Mouse (Mus musculus): ENCODE results near the gene Abcc4. TPM values are rescaled to one million over a fixed set of nuclear protein-coding genes. Genes with fewer than 3 reads are reported as not detected.
A peak's percentile ranks its signal among the peaks of the same experiment; 100 is the strongest.

The Abcc4 gene
- total and polyA plus RNA-seq, 2 experiments from 2014 or later: 2.3 to 4.8 TPM

DNA sequence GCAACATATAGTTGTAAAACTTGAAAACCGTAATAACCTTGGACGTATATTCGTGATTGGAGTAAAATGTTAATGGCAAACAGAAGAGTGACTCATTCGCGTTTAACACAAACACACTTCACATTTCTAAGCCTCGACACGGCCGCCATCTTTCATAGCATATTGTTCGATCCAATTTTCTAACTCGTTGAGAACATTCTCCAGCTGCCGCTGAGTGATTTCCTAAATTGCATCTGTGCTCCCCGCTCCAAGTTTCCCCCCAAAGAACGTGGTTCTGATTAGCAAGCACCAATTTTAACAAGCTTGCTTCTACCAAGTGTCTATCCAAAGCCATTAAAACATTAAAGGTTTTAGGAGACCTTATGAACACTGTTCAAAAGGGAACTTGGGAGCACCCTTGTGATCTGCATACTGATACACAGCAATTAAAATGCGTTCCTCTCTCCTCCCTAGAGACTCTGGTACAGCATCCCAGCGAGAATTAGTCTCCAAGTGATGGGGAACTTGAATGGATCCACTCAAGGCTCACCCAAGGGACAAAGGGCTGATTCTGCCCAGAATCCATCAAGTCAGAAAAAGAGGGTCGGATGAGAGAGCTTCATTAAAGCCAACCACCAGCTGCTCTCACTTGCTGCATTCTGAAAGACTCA lies 97.1 kb downstream of the Abcc4 start:
- Histone ChIP-seq H3K27ac (no peak overlapping the region), H3K4me1 (ENCODE audit: insufficient read depth, low read length) (no peaks in the 10 kb centered on the region), H3K36me3 (ENCODE audit: insufficient read depth, low read length) (no peaks in the 10 kb centered on the region), H3K4me2 (ENCODE audit: low read depth, low read length) (no peak overlapping the region), H3K9me3 (ENCODE audit: low read length) (no peaks in the 10 kb centered on the region), H3K4me3 (ENCODE audit: low read length) (no peak overlapping the region), H3K27me3 (ENCODE audit: insufficient read depth, low read length) (no peaks in the 10 kb centered on the region), H3K9ac (replicated peaks; ENCODE audit: low read length) (no peak overlapping the region)
- DNase-seq (ENCODE audit: low spot score): peak; percentile 67
- peak; percentile 71 for ATAC-seq
- TF ChIP-seq CTCF (IDR thresholded peaks at IDR 0.05; ENCODE audit: low read depth): no peak
- 70% methylated on average over 16 of the region's 16 CpGs for WGBS

DNA sequence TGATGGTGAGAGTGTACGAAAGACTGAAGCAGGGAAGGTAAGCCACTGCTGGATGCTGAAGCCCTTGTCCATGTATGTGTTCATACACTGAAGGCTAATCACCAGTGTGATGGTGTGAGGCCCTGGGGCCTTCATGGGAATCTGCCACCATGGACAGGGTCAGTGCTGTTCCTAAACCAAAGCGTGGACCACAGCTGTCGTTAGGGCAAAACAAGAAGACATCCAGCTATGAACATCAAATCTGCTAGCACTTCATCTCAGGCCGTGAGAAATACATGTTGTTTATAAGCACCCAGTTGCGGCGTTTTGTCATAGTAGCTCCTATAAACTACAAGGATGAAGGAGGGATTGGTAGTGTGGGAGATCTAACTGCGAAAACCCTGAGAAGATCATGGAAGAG lies 97.7 kb downstream of the Abcc4 start:
- no peak overlapping the region for H3K27ac ChIP-seq
- no peaks in the 10 kb centered on the region for H3K36me3 ChIP-seq (ENCODE audit: insufficient read depth, low read length)
- no peaks in the 10 kb centered on the region for H3K4me1 ChIP-seq (ENCODE audit: insufficient read depth, low read length)
- no peaks in the 10 kb centered on the region for H3K9me3 ChIP-seq (ENCODE audit: low read length)
- TF ChIP-seq CTCF (IDR thresholded peaks at IDR 0.05; ENCODE audit: low read depth): no peak
- ATAC-seq (no peak), DNase-seq (ENCODE audit: low spot score) (no peak)
- no peak overlapping the region for H3K4me2 ChIP-seq (ENCODE audit: low read depth, low read length)
- no peaks in the 10 kb centered on the region for H3K27me3 ChIP-seq (ENCODE audit: insufficient read depth, low read length)
- no peak overlapping the region for H3K4me3 ChIP-seq (ENCODE audit: low read length)
- 95% methylated on average over 7 of the region's 7 CpGs for WGBS
- H3K9ac ChIP-seq (replicated peaks; ENCODE audit: low read length): no peak overlapping the region

DNA sequence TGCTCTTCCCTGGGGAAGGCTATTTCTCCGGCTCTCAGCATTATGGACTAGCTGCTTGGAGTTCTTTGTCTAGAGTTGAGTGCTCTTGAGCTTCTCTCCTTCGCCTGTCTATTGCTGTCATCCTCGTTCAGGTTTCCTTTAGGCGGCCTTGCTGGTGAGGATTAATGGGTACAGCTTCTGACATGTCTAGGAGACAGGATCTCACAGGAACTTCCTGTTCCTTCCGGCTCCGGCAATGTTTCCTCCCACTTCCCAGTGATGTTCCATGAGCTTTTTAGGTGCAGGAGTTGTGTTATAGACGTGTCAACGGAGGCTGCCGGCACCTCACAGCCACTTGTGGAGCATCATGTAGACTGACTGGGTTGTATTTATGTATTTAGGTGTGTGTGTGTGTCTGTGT lies 99.5 kb downstream of the Abcc4 start:
- Histone ChIP-seq H3K4me2 (ENCODE audit: low read depth, low read length) (no peak overlapping the region), H3K4me3 (ENCODE audit: low read length) (no peak overlapping the region), H3K4me1 (ENCODE audit: insufficient read depth, low read length) (no peaks in the 10 kb centered on the region), H3K9ac (replicated peaks; ENCODE audit: low read length) (no peak overlapping the region), H3K36me3 (ENCODE audit: insufficient read depth, low read length) (no peaks in the 10 kb centered on the region), H3K27ac (no peak overlapping the region), H3K27me3 (ENCODE audit: insufficient read depth, low read length) (no peaks in the 10 kb centered on the region), H3K9me3 (ENCODE audit: low read length) (no peaks in the 10 kb centered on the region)
- 94% methylated on average over 9 of the region's 9 CpGs for WGBS
- ATAC-seq (no peak), DNase-seq (ENCODE audit: low spot score) (no peak)
- no peak for TF ChIP-seq CTCF (IDR thresholded peaks at IDR 0.05; ENCODE audit: low read depth)

DNA sequence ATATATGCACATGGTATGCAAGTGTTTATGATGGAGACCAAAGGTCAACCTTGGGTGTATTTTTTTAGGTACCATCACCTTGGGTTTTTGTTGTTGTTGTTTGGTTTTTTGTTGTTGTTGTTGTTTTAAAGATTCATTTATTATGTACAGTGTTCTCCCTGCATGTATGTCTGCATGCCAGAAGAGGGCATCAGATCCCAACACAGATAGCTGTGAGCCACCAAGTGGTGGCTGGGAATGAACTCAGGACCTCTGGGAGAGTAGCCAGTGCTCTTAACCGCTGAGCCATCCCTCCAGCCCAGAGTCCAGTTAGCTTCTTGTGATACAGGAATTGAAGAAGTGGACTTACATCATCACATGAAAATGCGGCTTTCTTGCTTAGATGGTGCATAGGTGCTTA lies 101.1 kb downstream of the Abcc4 start:
- H3K36me3 ChIP-seq (ENCODE audit: insufficient read depth, low read length): no peaks in the 10 kb centered on the region
- 87% methylated on average over 2 of the region's 2 CpGs for WGBS

DNA sequence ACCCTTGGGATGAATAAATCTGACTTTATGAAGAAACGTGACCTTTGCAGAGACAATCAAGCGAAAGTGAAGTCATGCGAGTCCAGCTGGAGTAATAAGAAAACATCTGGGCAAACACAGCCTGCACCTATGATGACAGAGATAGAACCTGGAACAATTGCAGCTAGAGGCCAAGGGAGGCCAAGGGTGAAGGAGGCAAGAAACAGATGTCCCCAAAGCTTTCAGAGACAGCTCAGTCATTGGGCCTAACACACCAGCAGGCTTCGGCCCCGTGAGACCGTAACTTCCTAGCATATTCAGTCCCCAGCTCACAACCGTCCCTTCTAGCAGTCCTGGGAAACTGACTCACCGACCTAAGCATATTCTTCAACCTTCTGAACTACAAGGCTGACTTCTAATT lies 104.0 kb downstream of the Abcc4 start:
- Histone ChIP-seq H3K36me3 (ENCODE audit: insufficient read depth, low read length) (no peaks in the 10 kb centered on the region), H3K4me3 (ENCODE audit: low read length) (no peak overlapping the region), H3K27ac (no peak overlapping the region), H3K9me3 (ENCODE audit: low read length) (no peaks in the 10 kb centered on the region), H3K9ac (replicated peaks; ENCODE audit: low read length) (no peak overlapping the region), H3K27me3 (ENCODE audit: insufficient read depth, low read length) (no peaks in the 10 kb centered on the region), H3K4me1 (ENCODE audit: insufficient read depth, low read length) (no peaks in the 10 kb centered on the region), H3K4me2 (ENCODE audit: low read depth, low read length) (no peak overlapping the region)
- no peak for DNase-seq (ENCODE audit: low spot score)
- no peak for TF ChIP-seq CTCF (IDR thresholded peaks at IDR 0.05; ENCODE audit: low read depth)
- no peak for ATAC-seq
- 78% methylated on average over 8 of the region's 8 CpGs for WGBS

More for the DNA sequence above, 101.1 kb downstream of the Abcc4 start:
- DNase-seq (ENCODE audit: low spot score) (no peak), ATAC-seq (no peak)
- Histone ChIP-seq H3K27me3 (ENCODE audit: insufficient read depth, low read length) (no peaks in the 10 kb centered on the region), H3K27ac (no peak overlapping the region), H3K9me3 (ENCODE audit: low read length) (no peaks in the 10 kb centered on the region), H3K4me2 (ENCODE audit: low read depth, low read length) (no peak overlapping the region), H3K4me3 (ENCODE audit: low read length) (no peak overlapping the region), H3K4me1 (ENCODE audit: insufficient read depth, low read length) (no peaks in the 10 kb centered on the region), H3K9ac (replicated peaks; ENCODE audit: low read length) (no peak overlapping the region)
- peak; percentile 24; the same call in 1 of the 2 replicates for TF ChIP-seq CTCF (IDR thresholded peaks at IDR 0.05; ENCODE audit: low read depth)

DNA sequence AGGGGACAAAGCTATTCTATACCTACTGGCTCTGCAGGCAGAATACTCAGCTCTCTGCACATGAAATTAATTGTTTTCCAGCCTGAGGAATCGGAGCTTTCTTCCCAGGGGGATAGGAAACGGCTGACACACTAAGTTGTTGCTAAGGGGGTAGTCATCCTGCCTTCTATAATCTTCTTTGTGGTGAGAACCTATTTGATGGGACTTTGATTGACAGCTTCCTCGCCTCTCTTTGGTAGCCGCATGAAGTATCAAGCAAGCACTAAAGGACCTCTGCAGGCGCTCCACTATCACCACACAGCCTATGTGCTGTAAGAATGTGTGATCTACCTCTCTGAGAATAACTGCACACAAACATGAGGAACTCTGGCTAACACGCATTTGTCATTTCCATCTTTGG lies 105.3 kb downstream of the Abcc4 start:
- Histone ChIP-seq H3K27ac (no peak overlapping the region), H3K36me3 (ENCODE audit: insufficient read depth, low read length) (no peaks in the 10 kb centered on the region), H3K9ac (replicated peaks; ENCODE audit: low read length) (no peak overlapping the region), H3K4me1 (ENCODE audit: insufficient read depth, low read length) (no peaks in the 10 kb centered on the region), H3K27me3 (ENCODE audit: insufficient read depth, low read length) (no peaks in the 10 kb centered on the region), H3K4me2 (ENCODE audit: low read depth, low read length) (no peak overlapping the region), H3K9me3 (ENCODE audit: low read length) (no peaks in the 10 kb centered on the region), H3K4me3 (ENCODE audit: low read length) (no peak overlapping the region)
- TF ChIP-seq CTCF (IDR thresholded peaks at IDR 0.05; ENCODE audit: low read depth): no peak
- ATAC-seq (no peak), DNase-seq (ENCODE audit: low spot score) (no peak)
- 38% methylated on average over 6 of the region's 6 CpGs for WGBS

DNA sequence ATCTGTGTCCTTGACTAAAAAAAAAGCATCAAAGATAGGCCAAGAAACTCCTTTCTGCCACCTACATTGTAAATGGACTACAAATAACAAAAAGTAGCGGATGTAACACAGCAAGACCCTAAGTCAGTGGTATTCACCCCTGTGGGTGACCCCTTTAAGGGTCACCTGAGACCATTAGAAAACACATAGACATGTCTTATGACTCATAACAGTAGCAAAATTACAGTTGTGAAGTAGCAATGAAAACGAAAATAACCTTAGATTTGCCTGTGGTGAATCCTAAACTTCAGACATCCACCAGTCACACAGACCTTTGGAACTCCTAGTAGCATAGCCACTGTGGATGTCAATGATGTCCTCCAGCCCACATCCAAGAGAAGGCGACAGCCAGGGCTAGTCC lies 107.3 kb downstream of the Abcc4 start:
- Histone ChIP-seq H3K4me2 (ENCODE audit: low read depth, low read length) (no peak overlapping the region), H3K27me3 (ENCODE audit: insufficient read depth, low read length) (no peaks in the 10 kb centered on the region), H3K27ac (no peak overlapping the region), H3K4me3 (ENCODE audit: low read length) (no peak overlapping the region), H3K36me3 (ENCODE audit: insufficient read depth, low read length) (no peaks in the 10 kb centered on the region), H3K4me1 (ENCODE audit: insufficient read depth, low read length) (no peaks in the 10 kb centered on the region), H3K9ac (replicated peaks; ENCODE audit: low read length) (no peak overlapping the region), H3K9me3 (ENCODE audit: low read length) (no peaks in the 10 kb centered on the region)
- ATAC-seq (no peak), DNase-seq (ENCODE audit: low spot score) (no peak)
- 95% methylated on average over 3 of the region's 3 CpGs for WGBS
- no peak for TF ChIP-seq CTCF (IDR thresholded peaks at IDR 0.05; ENCODE audit: low read depth)
